Mouse (Mus musculus): ENCODE measurements around the gene Ldb2. TPM values are rescaled to one million over a fixed set of nuclear protein-coding genes. Genes with fewer than 3 reads are reported as not detected.

The Ldb2 gene
- not detected for polyA plus RNA-seq (2012; fragmentation: generic; extraction: Trizol)
- long read RNA-seq, experiment 1 = 0 reads
- long read RNA-seq, experiment 2 = 0 reads

DNA sequence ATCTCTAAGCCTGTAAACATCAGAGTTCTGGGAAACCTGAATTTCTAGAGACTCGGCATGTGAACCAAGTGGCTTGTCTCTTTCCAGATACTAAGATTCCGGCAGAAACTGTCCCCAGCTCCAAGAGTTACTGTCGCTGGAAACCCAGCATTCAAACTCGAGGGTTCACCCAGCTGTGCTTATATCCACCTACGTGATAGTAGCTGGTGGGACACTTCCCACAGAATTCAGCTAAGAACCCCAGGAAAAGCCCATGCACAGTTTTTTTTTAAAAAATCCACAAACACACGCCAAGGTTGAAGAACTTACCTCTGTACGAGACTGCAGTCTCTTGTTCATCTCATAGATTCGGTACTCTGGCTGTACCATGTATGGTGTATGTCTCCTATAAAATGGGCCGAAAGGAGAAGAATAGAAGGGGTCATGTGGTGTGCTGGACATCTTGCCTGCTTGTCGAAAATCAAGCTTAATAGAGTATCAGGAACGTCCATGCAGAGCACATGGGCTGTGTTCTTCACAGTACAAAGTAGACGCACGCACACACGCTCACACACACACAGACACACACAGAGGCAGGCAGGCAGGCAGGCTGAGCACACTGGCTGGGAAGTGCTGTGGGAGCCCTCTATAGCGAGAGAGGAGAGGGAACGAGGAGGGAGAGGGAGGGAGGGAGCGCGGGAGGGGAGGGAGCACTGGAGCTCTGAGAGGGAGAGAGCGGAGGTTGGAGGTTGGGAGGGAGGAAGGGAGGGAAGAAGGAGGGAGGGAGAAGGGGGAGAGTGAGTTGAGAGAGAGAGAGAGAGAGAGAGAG is at the start of gene Ldb2:
TSS of gene Ldb2 (minus strand) at position 628 of the 808 bp plus-strand sequence.
- H3K27me3 ChIP-seq (ENCODE audit: control insufficient read depth, insufficient read depth, insufficient read length) = no peaks in the 10 kb centered on the region
- H3K79me2 ChIP-seq (ENCODE audit: control insufficient read depth, insufficient read depth) = no peaks in the 10 kb centered on the region
- no peak within 1 kb of the TSS for H3ac ChIP-seq (ENCODE audit: control insufficient read depth, insufficient read length, low read depth)
- no peak for TF ChIP-seq MYOD1 (IDR thresholded peaks at IDR 0.05; ENCODE audit: control insufficient read depth, insufficient read length, low read depth)
- no peak for TF ChIP-seq CTCF (IDR thresholded peaks at IDR 0.05; ENCODE audit: control insufficient read depth, insufficient read depth, insufficient read length)
- TF ChIP-seq CEBPB (IDR thresholded peaks at IDR 0.05; ENCODE audit: low read depth) = no peak
- TF ChIP-seq MYOG (IDR thresholded peaks at IDR 0.05; ENCODE audit: control insufficient read depth, extremely low read depth, insufficient read length) = no peak
- TF ChIP-seq MAX (IDR thresholded peaks at IDR 0.05) = no peak
- TF ChIP-seq USF1 (IDR thresholded peaks at IDR 0.05; ENCODE audit: low read depth) = no peak
- no peak for TF ChIP-seq FOSL1 (IDR thresholded peaks at IDR 0.05; ENCODE audit: insufficient read depth, low read length, poor library complexity, severe bottlenecking)
- H3K79me3 ChIP-seq (ENCODE audit: low read depth) = no peaks in the 10 kb centered on the region
- no peak within 1 kb of the TSS for H3K4me3 ChIP-seq (ENCODE audit: insufficient read depth, poor library complexity, severe bottlenecking)
- H3K36me3 ChIP-seq (ENCODE audit: control insufficient read depth, insufficient read depth) = no peaks in the 10 kb centered on the region

DNA sequence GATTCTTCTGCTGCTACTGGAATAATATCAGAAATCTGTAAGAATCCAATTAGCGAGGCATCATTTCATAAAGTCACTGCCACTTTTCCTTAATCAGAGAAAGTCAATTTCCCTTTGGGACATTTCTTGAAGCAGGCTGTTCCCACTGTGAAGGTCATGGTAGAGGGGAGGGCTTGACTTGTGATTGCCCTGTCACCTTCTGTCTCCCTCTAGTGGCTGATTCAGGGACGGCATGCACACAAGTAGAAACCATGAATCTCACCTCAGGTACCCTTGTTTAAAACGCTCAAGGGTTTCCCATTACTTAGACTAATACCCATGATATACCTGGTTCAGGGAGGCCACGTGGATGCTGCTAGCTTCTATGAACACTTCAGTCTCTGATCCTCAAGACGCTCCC is 31.8 kb upstream of the Ldb2 start:
- TF ChIP-seq CEBPB (IDR thresholded peaks at IDR 0.05; ENCODE audit: low read depth) (no peak), MAX (IDR thresholded peaks at IDR 0.05) (no peak), FOSL1 (IDR thresholded peaks at IDR 0.05; ENCODE audit: insufficient read depth, low read length, poor library complexity, severe bottlenecking) (no peak), MYOD1 (IDR thresholded peaks at IDR 0.05; ENCODE audit: control insufficient read depth, insufficient read length, low read depth) (no peak), USF1 (IDR thresholded peaks at IDR 0.05; ENCODE audit: low read depth) (no peak), CTCF (IDR thresholded peaks at IDR 0.05; ENCODE audit: control insufficient read depth, insufficient read depth, insufficient read length) (no peak)
- no peaks in the 10 kb centered on the region for H3K79me2 ChIP-seq (ENCODE audit: control insufficient read depth, insufficient read depth)
- H3K4me3 ChIP-seq (ENCODE audit: insufficient read depth, poor library complexity, severe bottlenecking) = no peak overlapping the region

DNA sequence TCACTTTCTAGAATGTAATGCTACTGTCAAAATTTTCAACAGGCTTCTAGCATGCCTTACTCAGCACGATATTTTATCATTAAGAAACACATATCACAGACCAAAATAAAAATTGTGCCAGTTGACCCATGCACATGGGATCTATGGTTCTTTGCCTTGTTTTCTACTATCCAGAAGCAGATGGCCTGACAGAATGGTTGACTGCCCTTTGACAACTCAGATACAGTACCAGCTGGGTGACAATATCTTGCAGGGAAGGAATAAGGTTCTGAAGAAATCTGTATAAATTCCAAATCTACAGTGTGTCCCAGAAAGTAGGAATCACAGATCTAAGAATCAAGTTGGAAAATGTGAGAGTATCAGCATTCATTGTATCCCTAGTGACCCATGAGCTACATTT is 16.0 kb upstream of the Ldb2 start:
- H3K36me3 ChIP-seq (ENCODE audit: control insufficient read depth, insufficient read depth) = no peaks in the 10 kb centered on the region
- H3K27me3 ChIP-seq (ENCODE audit: control insufficient read depth, insufficient read depth, insufficient read length) = no peaks in the 10 kb centered on the region
- no peaks in the 10 kb centered on the region for H3K79me2 ChIP-seq (ENCODE audit: control insufficient read depth, insufficient read depth)
- H3K4me3 ChIP-seq (ENCODE audit: insufficient read depth, poor library complexity, severe bottlenecking) = no peak overlapping the region
- no peak overlapping the region for H3ac ChIP-seq (ENCODE audit: control insufficient read depth, insufficient read length, low read depth)
- TF ChIP-seq CEBPB (IDR thresholded peaks at IDR 0.05; ENCODE audit: low read depth) (no peak), USF1 (IDR thresholded peaks at IDR 0.05; ENCODE audit: low read depth) (no peak), CTCF (IDR thresholded peaks at IDR 0.05; ENCODE audit: control insufficient read depth, insufficient read depth, insufficient read length) (no peak), MAX (IDR thresholded peaks at IDR 0.05) (no peak), FOSL1 (IDR thresholded peaks at IDR 0.05; ENCODE audit: insufficient read depth, low read length, poor library complexity, severe bottlenecking) (no peak), MYOD1 (IDR thresholded peaks at IDR 0.05; ENCODE audit: control insufficient read depth, insufficient read length, low read depth) (no peak), MYOG (IDR thresholded peaks at IDR 0.05; ENCODE audit: control insufficient read depth, extremely low read depth, insufficient read length) (no peak)
- no peaks in the 10 kb centered on the region for H3K79me3 ChIP-seq (ENCODE audit: low read depth)

More for the DNA sequence above, 31.8 kb upstream of the Ldb2 start:
- no peaks in the 10 kb centered on the region for H3K27me3 ChIP-seq (ENCODE audit: control insufficient read depth, insufficient read depth, insufficient read length)
- no peak overlapping the region for H3ac ChIP-seq (ENCODE audit: control insufficient read depth, insufficient read length, low read depth)
- no peaks in the 10 kb centered on the region for H3K36me3 ChIP-seq (ENCODE audit: control insufficient read depth, insufficient read depth)
- H3K79me3 ChIP-seq (ENCODE audit: low read depth) = no peaks in the 10 kb centered on the region

DNA sequence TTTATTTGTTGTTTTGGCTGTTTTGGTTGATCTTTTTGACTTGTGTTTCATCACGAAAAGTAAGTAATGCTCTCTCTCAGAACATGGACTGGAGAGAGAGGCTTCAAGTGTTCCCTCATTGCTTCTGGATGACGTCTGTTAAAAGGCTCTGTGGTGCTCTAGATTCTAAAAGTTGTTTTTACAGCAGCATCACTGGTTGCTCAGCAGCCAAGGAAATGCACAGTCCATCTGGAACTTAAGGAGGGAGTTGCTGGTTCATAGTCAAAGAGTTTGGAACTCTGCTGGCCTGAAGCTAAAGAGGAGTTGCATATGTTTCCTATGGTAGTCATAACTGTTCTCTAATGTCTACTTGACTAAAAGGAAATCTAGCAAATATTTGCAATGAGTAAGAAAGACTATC is 6.5 kb upstream of the Ldb2 start:
- TF ChIP-seq MAX (IDR thresholded peaks at IDR 0.05) (no peak), MYOD1 (IDR thresholded peaks at IDR 0.05; ENCODE audit: control insufficient read depth, insufficient read length, low read depth) (no peak), CTCF (IDR thresholded peaks at IDR 0.05; ENCODE audit: control insufficient read depth, insufficient read depth, insufficient read length) (no peak), USF1 (IDR thresholded peaks at IDR 0.05; ENCODE audit: low read depth) (no peak), CEBPB (IDR thresholded peaks at IDR 0.05; ENCODE audit: low read depth) (no peak), MYOG (IDR thresholded peaks at IDR 0.05; ENCODE audit: control insufficient read depth, extremely low read depth, insufficient read length) (no peak), FOSL1 (IDR thresholded peaks at IDR 0.05; ENCODE audit: insufficient read depth, low read length, poor library complexity, severe bottlenecking) (no peak)
- Histone ChIP-seq H3K4me3 (ENCODE audit: insufficient read depth, poor library complexity, severe bottlenecking) (no peak overlapping the region), H3K36me3 (ENCODE audit: control insufficient read depth, insufficient read depth) (no peaks in the 10 kb centered on the region), H3ac (ENCODE audit: control insufficient read depth, insufficient read length, low read depth) (no peak overlapping the region), H3K79me3 (ENCODE audit: low read depth) (no peaks in the 10 kb centered on the region), H3K27me3 (ENCODE audit: control insufficient read depth, insufficient read depth, insufficient read length) (no peaks in the 10 kb centered on the region), H3K79me2 (ENCODE audit: control insufficient read depth, insufficient read depth) (no peaks in the 10 kb centered on the region)

DNA sequence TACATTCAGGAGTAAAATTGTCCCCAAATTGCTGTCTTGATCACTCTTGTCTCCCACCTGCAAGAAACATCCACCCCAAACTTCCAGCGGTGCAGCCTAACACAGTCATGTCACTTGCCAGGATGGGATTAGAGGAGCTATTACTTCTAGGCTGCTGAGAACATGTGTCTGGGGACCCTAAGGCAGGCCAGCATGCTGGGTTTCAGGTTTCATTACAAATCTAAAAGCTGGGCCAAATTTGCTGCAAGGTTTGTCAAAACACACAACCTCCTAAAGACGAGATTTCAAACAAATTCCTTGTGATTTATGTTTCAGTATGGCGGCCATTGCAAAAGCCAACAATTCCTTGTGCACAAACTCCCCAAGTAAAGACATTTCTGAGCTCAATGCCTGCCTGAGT is 1.6 kb upstream of the Ldb2 start:
- Histone ChIP-seq H3K79me2 (ENCODE audit: control insufficient read depth, insufficient read depth) (no peaks in the 10 kb centered on the region), H3ac (ENCODE audit: control insufficient read depth, insufficient read length, low read depth) (no peak overlapping the region), H3K36me3 (ENCODE audit: control insufficient read depth, insufficient read depth) (no peaks in the 10 kb centered on the region), H3K4me3 (ENCODE audit: insufficient read depth, poor library complexity, severe bottlenecking) (no peak overlapping the region), H3K27me3 (ENCODE audit: control insufficient read depth, insufficient read depth, insufficient read length) (no peaks in the 10 kb centered on the region), H3K79me3 (ENCODE audit: low read depth) (no peaks in the 10 kb centered on the region)
- no peak for TF ChIP-seq FOSL1 (IDR thresholded peaks at IDR 0.05; ENCODE audit: insufficient read depth, low read length, poor library complexity, severe bottlenecking)

DNA sequence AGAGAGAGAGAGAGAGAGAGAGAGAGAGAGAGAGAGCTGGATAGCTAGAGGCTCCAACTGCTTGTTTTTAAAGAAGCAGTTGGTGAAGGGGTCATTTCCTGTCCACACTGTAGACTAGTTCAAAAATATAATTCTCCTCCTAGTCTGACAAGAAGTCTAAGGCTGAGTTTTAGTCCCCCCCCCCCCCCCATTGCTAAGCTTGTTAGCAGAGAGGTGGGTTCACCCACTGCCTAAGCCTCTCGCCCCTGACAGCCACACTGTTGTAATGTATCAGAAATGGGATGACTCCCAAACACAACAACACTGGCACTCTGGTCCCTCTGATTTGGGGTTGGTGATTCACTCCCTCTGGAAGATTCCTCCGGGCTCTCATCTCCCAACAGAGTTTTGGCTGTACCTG is 381 bp upstream of the Ldb2 start:
- no peak overlapping the region for H3K4me3 ChIP-seq (ENCODE audit: insufficient read depth, poor library complexity, severe bottlenecking)
- H3K79me3 ChIP-seq (ENCODE audit: low read depth) = no peaks in the 10 kb centered on the region
- H3K36me3 ChIP-seq (ENCODE audit: control insufficient read depth, insufficient read depth) = no peaks in the 10 kb centered on the region
- H3K79me2 ChIP-seq (ENCODE audit: control insufficient read depth, insufficient read depth) = no peaks in the 10 kb centered on the region
- TF ChIP-seq MYOD1 (IDR thresholded peaks at IDR 0.05; ENCODE audit: control insufficient read depth, insufficient read length, low read depth) (no peak), CTCF (IDR thresholded peaks at IDR 0.05; ENCODE audit: control insufficient read depth, insufficient read depth, insufficient read length) (no peak), FOSL1 (IDR thresholded peaks at IDR 0.05; ENCODE audit: insufficient read depth, low read length, poor library complexity, severe bottlenecking) (no peak), USF1 (IDR thresholded peaks at IDR 0.05; ENCODE audit: low read depth) (no peak), MYOG (IDR thresholded peaks at IDR 0.05; ENCODE audit: control insufficient read depth, extremely low read depth, insufficient read length) (no peak), CEBPB (IDR thresholded peaks at IDR 0.05; ENCODE audit: low read depth) (no peak), MAX (IDR thresholded peaks at IDR 0.05) (no peak)
- H3ac ChIP-seq (ENCODE audit: control insufficient read depth, insufficient read length, low read depth) = no peak overlapping the region
- no peaks in the 10 kb centered on the region for H3K27me3 ChIP-seq (ENCODE audit: control insufficient read depth, insufficient read depth, insufficient read length)
